Mouse (Mus musculus) frontal cortex, postnatal 25 days (tissue): Measurements from ENCODE around the gene Ugt1a6a.
A peak's percentile ranks its signal among the peaks of the same experiment; 100 is the strongest.
"Not testable (repeated sequence)": the region's sequence is repeated elsewhere in the genome, so short reads cannot be mapped to it uniquely, and the experiment has no call there.

Source experiments
- DNase-seq, 2 experiments: peaks; one replicate each; pipeline ENCODE4 v3.0.0; 2022; ENCODE audit warnings: low spot score in 2 of 2

Ugt1a6a gene

DNA sequence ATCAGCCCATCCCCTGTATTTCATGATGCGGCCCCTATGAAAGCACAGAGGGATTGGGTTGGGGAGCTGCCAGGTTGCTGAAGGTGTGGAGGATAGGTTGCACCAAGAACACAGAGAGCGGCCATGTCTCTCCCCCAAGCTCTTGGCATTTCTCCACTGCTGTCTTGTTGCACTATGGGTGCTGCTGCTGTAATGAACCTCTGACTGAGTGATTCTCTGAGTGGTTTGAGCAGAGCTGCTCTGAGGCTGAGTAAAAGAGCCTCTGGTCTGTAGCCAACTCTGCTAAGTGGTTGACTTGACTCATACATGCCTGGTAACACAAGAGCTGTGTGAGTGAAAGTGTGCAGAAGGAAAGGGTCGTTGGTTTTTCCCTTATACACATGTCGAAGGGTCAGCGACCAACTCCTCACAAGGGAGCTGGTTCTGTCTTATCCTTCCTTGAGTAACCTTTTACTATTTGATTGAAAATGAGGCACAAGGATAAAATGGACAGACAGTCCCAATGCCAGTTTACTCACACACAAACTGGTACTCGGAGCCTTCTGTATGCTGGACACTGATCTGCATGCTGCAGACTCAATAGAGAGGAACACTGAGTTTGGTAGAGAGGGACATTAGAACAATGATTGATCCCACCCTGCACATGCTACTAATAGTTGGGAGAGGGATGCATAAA is 758 bp downstream of the Ugt1a6a start:
- DNase-seq: not testable (repeated sequence)

DNA sequence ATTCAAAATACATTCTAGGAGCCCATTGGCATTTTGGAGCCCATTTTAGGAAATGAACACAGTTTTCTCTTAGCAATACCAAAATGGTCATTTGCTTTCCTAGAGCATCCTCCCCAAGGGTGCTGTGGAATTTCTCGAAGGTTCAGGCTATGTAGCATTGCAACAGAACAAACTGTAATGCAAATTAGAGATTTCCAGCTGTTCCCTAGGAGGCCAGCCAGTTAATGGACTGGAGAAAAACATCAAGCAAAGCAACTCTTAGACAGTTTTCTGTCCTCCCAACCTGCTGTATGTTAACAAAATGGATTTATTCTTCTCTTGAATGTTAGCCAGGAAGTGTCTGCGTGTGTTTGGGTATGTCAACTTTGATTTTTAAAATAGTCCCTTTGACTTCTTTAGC is 2.0 kb downstream of the Ugt1a6a start:
- no peak for DNase-seq

DNA sequence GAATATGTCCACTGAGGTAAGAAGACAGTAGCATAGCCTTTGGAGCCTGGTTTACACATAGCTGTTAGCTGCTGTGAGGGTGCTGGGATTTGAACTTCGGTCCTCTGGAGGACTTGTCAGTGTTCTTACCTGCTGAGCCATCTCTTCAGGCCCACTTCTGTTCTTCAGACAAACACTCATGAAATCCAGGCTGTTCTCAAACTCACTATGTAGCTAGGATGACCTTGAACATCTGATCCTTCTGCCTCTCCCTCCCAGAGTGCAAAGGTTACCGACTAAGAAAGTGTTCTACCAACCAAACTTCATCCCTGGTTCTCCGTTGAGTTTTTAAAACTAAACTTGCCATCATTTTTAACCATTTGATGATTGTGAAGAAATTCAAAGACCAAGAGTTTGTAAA is 2.7 kb downstream of the Ugt1a6a start:
- no peak for DNase-seq

DNA sequence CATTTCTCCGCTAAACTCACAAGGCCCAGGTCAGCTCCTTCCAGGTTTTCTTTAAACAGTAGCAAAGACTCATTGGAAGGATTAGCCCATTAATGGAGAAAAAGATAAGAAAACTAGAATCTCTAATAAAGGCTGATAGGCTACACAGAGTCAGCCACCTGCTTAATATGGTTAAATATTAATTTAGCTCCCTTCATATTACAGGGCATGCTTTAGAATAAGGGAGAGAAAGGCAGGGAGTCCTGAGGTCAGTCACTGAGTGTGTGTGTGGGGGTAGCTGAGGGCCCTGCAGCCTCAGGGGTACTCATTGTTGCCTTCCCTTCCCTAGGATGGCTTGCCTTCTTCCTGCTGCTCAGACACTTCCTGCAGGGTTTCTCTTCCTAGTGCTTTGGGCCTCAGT is 3.5 kb downstream of the Ugt1a6a start:
- DNase-seq: no peak

DNA sequence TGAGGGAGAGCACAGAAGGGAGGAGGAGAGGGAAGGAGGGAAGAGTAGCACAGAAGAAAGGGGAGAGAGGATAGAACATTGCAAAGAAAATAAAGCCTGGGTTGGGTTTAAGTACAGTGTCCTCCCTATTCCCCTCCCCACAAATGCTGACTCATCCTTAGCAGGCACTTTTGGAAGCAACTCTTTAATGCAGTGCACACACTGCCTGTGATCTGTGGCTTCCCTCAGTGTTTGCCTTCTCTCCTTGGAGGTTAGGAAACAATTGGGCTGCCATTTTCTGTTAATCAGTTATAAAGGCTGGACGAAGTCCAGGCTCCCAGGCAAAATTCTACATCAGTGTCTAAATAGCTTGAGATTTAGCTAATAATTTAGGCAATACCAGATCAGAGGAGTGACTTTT is 5.9 kb downstream of the Ugt1a6a start:
- DNase-seq: not testable (repeated sequence)

DNA sequence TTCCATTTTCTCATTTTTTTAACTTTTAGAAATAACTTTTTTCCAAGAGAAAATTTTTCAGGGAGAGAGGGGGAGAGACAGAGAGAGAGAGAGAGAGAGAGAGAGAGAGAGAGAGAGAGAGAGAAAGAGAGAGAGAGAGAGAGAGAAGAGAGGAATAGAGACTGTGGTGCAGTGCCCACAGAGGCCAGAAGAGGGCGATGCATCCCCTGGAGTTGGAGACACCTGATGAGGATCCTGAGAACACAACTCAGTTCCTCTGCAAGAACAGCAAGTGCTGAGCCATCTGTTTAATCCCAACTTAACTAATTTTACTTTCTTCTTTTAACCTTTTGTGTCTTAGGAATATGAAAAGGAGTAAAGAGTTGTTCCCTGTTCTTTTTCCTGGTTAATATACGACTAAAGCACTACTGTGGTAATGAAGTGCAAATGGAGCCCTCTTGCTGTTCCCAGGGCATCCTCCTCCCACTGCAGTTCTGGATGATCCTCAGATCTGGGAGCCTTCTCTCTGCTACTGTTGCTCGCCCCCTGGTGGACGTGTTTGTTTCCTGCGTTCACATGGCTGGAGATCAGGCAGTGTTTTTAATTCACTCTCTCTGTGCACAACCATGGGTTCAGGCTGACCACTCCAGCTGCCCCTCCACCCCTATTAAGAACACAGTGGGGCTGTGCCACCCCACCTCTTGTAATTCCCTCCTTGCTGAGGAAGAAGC is 9.5 kb downstream of the Ugt1a6a start:
- DNase-seq: peak in 1 of 2 experiments; percentile 30

DNA sequence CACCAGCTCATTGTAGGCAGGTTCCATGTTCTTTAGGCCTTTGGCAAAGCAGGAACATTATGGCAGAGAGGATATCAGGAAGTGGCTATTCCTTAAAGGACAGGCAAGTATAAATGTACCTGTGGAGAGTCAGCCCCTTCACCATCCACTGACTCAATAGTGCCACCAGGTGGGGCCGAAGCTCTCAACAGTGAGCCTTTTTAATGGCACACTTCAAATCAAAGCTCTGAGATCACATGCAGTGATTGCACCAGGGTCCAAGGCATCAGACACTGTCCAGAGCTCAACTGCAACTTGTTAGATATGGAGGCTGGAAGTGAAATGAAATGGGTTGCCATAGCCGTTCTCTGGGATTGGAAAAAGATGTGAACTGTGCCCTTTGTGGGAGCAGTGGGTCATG is 10.7 kb downstream of the Ugt1a6a start:
- DNase-seq: not testable (repeated sequence)

DNA sequence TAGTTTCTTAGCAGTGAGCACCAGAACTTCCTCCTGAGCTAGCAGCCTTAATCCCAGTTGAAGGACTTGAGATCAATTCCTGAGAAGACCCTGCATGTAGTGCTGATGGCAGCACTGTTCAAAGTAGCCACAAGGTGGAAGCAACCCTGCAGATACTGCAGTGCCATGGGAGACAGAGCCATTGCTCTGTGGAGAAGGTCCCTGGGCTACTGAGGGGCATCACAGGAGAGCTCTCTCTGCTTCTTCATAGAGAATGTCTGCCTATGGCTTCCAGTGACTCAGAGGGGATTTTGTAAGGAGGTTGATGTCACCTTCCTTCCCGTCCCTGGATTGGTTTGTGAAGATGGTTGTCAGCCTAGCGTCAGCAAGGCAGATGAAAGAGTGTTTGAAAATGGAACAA is 15.5 kb downstream of the Ugt1a6a start:
- not testable (repeated sequence) for DNase-seq

DNA sequence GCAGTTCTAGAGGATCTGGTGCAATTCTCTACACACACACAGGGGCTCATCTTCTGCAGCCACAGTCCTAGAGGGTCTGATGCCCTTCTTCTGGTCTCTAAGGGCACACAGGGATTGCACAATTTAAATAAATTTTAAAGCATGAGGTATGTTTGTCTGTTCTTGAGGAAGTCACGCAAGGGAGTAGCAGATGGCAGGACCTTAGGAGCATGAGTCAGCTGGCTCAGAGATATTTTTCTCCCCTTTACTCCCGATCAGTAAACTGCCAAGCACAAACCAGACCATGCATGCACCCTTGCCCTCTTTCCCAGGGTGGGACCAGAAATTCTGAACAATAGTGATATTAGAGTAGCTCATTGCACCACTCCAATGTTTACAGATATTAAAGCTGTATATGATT is 23.8 kb downstream of the Ugt1a6a start:
- DNase-seq: no peak

DNA sequence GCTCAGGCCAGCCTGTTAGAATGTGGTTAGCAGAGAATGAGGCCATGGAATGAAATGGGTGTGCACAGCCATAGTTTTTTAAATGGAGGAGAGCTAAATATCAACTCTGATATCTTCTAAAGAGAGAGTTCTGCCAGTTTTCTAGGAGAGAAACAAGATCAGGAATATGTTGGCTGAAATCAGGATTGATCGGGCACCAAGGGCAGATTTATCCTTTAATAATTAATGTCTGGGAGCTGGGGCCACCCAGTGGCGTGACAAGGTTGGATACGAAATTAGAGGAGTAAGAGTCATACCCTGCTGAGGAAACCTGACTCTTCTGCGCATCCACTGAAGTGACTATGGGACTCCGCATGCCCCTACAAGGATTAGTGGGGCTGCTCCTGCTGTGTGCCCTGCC is 31.1 kb downstream of the Ugt1a6a start, which contains the start of gene Ugt1a5:
Ugt1a5 (plus strand) TSS at position 302 of the 400 bp plus-strand sequence.
- DNase-seq: no peak

DNA sequence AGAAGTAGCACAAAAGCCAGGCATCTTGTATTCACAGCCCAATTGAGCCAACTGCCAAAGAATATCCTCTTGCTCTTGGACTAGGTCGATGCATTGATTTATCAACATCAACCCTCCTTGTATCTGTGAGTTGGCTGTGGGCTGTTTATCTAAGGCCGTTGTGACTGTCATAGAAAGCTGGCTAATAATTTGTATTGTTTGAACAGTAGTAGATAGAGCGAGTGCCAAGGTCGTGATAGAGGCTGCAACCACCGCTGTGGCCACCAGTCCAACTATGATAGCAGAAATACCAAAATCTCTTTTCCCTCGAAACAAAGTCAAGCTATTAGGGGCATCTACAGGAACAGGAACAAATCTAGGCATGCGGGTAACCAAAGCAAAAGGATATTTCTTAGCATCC is 37.6 kb downstream of the Ugt1a6a start:
- not testable (repeated sequence) for DNase-seq

DNA sequence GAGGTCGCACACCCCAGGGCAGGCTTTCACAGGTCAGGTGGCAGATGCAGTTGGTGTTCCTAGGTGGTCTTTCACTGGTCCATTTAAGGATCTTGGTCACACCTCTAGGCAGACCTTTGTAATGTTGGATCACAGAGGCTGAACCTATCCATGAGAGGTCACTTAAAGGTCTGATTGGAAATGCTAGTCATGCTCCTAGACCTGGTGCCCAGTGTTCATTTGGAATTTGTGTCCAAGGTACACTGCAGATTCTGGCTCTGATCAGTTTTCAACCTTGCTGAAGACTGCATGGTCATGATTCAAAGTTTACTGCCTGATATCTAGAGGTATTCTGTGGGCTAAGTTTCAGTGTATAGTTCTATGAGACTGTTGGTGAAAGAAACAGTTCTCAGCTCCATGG is 45.0 kb downstream of the Ugt1a6a start:
- DNase-seq: no peak

DNA sequence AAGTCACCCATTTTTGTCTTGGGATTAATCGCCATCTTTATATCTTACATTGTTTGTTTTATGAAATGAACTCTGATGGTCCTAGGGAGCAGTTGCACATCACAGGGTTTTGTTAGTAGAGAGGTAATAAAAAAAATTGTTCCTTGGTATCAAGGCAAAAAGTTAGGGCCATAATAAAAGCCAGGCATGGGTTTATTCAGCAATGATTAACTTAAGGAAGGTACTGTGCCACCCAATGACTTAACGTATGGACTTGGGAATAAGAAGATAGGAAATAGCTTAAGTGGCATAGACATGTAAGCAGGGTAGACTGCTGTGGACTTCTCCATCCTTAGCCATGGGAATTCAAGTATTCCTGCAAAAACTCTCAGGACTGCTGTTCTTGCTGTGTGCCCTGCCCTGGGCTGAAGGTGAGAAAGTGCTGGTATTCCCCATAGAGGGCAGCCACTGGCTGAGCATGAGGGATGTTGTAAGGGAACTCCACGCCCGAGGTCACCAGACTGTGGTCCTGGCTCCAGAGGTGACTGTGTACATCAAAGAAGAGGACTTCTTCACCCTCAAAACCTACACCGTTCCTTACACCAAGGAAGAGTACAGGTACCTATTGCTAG is 51.8 kb downstream of the Ugt1a6a start:
- no peak for DNase-seq

DNA sequence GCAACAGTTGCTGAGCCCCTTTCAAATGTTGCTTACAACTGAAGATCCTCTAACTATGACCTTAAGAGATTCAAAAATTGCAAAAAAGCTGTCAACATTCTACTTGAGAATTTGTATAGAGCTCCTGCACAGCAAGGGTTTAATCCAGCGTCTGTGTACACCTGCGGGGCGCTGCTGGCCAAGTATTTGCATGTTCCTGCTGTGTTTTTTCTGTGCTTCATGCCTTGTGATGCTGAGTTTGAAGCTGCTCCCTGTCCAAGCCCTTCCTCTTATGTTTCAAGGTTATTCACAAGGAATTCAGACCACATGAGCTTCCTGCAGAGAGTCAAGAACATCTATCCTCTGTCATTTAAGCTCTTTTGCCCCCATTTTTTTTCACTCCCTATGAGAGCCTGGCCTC is 57.5 kb downstream of the Ugt1a6a start:
- DNase-seq: no peak

DNA sequence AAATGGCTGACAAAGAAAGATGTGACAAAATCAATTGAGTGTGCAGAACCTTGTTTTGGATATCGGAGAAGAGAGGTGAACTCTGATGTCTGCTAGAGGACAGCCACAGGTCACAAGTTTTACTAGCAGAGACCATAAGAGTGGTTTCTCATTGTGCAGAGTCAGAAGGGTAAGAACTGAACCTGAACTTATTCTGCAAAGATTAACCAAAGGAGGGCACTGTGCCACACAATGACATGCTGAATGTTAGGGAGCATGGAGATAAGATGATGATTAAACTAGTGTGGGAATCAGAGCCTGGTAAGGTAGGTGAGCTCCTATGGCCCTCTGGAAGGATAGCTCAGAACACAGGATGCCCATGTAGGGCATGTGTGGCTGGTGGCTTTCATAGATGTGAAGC is 61.1 kb downstream of the Ugt1a6a start:
- DNase-seq: no peak

DNA sequence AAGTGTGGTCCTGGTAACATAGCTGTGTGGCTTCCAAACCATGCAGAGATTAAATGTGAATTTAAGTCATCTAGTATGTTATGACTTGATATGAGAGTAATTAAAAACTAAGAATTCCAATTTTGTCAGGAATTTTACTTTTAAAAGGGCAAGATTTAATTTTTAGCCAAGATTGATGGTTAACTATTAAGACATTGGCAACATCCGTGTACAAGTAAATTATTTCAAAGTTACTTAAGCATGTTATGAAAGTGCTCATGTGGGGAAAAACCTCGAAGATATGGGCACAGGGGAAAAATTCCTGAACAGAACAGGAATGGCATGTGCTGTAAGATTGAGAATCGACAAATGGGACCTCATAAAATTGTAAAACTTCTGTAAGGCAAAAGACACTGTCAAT is 62.8 kb downstream of the Ugt1a6a start:
- DNase-seq: no peak

DNA sequence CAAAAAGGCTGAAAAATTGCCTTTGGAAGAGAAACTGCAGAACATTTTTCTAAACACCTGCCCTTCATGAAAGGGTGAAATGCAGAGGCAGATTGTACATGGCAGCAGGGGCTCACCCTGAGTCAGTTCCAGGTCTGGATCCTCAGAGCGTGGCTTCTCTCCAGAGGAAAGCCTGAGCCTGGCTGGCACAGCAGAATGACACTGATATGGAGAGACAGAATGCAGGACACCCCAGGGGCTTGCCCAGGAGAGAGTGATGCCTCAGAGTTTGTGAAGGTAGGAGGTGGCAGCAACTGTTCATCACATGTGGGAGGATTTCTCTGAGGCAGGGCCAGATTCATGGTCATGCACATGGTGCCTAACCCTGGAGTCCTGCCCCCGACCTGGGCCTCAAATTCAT is 65.4 kb downstream of the Ugt1a6a start:
- DNase-seq: no peak

DNA sequence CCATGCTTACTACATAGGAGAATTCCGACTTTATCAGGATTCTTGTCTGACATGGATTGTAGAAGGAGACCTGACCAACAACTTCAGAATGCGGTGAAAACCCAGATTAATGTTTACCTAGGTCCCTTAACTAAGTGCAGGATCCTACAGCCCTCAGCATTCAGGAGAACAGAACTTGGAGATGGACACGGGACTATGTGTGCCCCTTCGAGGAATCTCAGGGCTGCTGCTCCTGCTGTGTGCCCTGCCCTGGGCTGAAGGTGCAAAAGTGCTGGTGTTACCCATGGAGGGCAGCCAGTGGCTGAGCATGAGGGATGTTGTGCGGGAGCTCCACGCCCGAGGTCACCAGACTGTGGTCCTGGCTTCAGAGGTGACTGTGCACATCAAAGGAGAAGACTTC is 65.8 kb downstream of the Ugt1a6a start, which contains the start of gene Ugt1a2:
Ugt1a2 (plus strand) TSS at position 146 of the 400 bp plus-strand sequence.
- DNase-seq: no peak

DNA sequence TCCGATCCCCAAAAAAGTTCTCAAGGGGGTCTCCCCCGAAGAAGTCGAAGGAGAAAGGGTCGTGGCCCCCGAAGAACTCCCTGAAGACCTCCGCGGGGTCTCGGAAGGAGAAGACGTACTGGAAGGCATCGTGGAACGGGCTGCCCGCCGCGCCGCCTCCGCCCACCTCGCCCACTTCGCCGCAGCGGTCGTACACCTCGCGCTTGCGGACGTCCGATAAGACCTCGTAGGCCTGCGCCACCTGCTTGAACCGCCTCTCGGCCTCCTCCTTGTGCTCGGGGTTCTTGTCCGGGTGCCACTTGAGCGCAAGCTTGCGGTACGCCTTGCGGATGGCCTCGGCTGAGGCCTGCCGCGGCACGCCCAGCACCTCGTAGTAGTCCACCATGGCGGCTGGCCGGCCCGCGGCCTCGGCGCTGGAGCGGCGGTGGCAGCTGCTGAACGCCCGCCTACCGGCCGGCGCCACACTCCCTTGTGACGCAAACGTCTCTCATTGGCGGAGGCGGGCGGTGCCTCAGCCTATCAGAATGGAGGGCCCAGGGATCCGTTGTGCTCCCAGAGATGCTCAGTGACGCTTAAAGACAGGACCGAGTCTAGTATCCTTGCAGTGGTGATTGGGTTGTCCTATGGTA is 70.8 kb downstream of the Ugt1a6a start, which contains the start of gene Dnajb3:
Dnajb3 (minus strand) TSS at position 489 of the 629 bp plus-strand sequence.
- peak; percentile 65 to 80 for DNase-seq

DNA sequence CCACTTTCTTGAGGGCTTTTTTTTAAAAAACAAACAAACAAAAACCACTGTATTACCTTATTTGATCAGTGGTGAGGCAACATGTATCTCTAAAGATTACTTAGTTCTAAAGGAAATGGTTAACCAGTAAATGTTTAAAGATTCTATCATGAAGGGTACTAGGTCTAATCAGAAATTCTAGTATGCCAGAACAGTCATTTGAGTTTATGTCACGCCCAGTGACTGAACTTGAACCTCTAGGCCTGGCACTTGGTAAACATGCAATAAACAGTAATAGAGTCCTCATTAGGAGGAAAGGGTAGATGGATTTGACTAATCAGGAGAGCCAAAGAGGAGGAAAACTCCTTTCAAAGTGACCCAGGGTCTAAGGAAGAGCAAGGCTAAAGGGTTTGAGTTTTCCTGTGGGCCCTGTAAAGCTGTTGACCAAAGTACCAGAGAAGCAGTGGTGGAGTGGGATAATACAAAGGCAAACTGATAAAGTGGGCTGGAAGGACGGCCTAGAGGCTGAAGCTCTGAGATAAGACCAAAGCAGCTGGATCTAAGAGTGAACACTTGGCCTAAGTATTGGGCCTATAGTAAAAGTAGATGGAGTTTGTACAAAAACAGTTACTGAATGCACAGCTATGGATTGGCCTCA is 72.4 kb downstream of the Ugt1a6a start:
- DNase-seq: no peak

DNA sequence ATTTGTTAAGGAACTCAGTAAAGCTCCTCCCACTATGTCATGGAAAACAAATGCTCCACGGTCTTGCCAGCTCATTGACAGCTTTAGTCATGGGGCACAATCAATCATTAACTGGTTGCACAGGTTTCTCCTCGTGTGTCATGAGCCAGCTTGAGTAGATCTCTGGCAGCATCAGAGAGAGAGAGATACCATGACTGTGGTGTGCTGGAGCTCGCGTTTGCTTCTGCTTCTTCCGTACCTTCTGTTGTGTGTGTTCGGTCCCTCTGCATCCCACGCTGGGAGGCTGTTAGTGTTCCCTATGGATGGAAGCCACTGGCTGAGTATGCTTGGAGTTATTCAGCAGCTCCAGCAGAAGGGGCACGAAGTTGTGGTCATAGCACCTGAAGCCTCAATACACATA is 77.2 kb downstream of the Ugt1a6a start, which contains the start of gene Ugt1a1:
Ugt1a1 (plus strand) TSS at position 148 of the 400 bp plus-strand sequence.
- DNase-seq: no peak
